Mouse (Mus musculus) megakaryocyte, embryonic 14.5 days (primary cell): Measurements from ENCODE around the gene Rnf39.

Source experiments
- FLI1 ChIP-seq: IDR thresholded peaks from 2 replicates; pipeline ENCODE4 v1.6.1; 2012; ENCODE audit warnings: low read length, inconsistent platforms, mixed read lengths
- GATA1 ChIP-seq: IDR thresholded peaks from 3 replicates; pipeline ENCODE4 v1.6.1; 2012; ENCODE audit warnings: mixed read lengths, low read length, inconsistent platforms, borderline replicate concordance

DNA sequence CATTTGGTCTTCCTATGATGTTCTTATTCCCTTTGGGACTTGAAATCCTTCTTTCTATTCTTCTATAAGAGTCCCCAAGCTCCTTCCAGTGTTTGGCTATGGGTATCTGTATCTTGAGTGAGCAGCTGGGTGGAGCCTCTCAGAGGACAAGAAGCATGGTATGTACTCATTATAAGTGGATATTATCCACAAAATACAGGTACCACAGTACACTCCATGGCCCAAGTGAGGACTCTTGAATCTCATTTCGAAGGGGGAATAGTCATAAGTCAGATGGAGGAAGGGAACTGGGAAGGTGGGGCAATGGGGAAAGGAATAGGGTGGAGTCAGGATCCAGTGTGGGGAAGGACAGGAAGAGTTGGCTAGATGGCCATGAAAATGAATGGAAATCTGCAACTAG lies 10.3 kb downstream of the Rnf39 start:
- TF ChIP-seq GATA1 (no peak), FLI1 (no peak)
